Mouse (Mus musculus): ENCODE data around the gene Pkn1.

The Pkn1 gene

DNA sequence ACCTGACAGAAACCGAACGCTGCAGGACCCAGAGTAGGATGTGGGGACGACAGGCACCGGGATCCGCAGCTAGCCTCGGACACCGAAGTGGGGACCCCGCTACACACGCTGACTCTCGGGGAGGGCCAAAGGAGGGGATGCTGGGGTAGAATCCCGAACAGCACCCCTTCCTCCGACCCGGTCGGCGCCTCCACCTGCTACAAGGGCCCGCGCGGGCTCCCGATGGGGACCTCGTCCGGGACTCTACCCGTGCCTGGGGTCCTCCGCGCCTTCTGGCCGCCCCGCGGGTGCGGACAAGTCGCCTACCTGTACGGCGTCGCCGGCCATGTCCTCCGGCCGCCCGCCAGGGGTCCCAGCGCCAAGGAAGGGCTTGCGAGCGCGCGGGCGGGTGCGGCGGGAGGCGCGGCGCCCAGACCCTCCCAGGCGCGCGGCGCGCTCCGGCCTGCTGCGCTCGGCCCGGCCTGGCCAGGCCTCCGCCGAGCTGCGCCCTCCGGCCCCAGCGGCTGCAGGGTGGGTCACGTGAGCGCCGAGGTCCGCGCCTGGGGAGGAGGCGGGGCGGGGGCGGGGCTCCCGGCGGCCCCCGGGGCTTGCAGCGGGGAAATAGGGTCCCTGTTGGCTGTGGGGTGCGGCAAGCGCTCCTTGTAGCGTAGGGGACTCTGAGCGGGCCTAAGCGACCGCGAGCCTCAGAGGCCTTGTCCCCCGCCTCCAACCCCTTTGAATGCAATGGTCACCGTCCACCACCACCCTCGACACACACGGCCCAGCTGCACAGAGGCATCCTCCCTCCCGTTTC is at the start of gene Pkn1:
Gene Pkn1, minus strand, starts transcription at position 519 of the 793 bp plus-strand sequence.
- DNase-seq (ENCODE audit: low read depth, low spot score), result peak; percentile 83
- H3K27me3 ChIP-seq (ENCODE audit: control insufficient read depth, insufficient read depth, low read length, poor library complexity, severe bottlenecking), result no peaks in the 10 kb centered on the region
- no peaks in the 10 kb centered on the region for H3K36me3 ChIP-seq (ENCODE audit: control insufficient read depth, insufficient read depth, low read length, poor library complexity, severe bottlenecking)

DNA sequence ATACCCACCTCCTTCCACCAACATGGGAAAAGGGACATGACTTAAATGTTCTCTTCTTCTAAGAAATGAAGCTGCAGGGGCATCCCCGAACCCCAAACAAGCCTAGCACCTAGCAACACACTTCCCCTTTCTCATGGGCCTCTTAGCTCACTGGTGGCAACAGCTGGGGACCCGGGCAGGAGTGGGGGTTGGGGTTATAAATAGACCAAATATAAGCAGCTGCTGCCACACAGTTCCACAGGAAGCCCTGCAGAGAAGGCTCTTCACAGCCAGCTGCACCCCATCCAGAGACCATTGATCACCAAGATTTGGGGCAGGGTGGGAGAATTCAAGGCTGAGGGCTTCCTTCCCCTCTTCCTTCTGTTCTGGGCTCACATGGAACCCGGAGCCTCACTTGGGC is 49.7 kb upstream of the Pkn1 start:
- H3K36me3 ChIP-seq (ENCODE audit: control insufficient read depth, insufficient read depth, low read length, poor library complexity, severe bottlenecking), result no peaks in the 10 kb centered on the region
- peak; percentile 98 for DNase-seq (ENCODE audit: low read depth, low spot score)

DNA sequence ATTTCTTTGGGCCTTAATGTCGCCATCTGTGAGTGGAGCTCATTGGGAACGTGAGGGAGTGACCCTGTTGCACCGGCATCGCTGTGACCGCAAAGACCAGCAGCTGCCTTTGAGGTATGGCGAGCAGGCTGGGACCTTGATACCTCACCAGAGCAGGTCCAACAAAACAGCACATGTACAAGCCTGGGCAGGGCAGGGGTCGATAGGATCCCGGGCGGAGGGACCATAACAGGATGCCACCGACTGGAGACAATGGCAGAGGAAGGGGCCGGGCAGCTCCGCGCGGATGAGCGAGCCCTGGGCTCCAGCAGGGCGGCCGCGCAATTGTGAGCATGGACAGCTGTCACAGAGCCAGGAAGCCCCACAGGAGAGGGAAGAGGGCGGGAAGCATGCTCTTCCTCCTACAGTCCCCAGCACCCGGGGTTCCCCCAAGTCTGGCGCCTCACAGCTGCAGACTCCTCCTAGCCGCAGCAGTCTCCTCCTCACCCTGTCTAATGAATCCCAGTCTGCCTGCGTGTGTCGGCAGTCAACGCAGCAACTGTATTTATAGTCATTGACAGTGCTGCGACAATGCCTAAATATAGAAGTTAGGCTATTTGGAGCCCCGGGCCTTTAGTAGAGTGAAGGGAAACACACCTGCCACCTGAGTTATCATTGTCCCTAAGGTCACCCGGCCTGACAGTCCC is 48.8 kb upstream of the Pkn1 start:
- no peaks in the 10 kb centered on the region for H3K36me3 ChIP-seq (ENCODE audit: control insufficient read depth, insufficient read depth, low read length, poor library complexity, severe bottlenecking)
- peak; percentile 93 for DNase-seq (ENCODE audit: low read depth, low spot score)

More for the DNA sequence above, 49.7 kb upstream of the Pkn1 start:
- no peaks in the 10 kb centered on the region for H3K27me3 ChIP-seq (ENCODE audit: control insufficient read depth, insufficient read depth, low read length, poor library complexity, severe bottlenecking)

DNA sequence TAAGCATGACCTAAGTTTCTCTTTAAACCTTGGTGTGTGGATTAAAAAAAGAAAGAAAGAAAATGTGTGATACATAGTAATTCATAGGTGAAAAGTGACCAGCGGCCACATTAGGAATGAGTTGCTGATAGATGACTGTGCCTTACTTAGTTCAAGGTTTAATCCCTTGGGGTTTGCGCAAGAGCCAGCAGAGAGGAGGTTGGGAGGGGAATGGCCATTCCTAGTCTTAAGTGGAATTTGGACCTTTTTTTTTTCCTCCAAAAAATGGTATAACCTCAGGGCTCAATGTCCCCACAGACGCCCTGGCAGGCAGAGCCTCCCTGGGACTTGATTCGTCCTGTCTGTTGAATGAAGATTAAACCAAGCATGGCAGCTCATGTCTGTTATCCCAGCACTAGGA is 45.1 kb upstream of the Pkn1 start:
- H3K36me3 ChIP-seq (ENCODE audit: control insufficient read depth, insufficient read depth, low read length, poor library complexity, severe bottlenecking), result no peaks in the 10 kb centered on the region
- peak; percentile 3 for DNase-seq (ENCODE audit: low read depth, low spot score)
- no peaks in the 10 kb centered on the region for H3K27me3 ChIP-seq (ENCODE audit: control insufficient read depth, insufficient read depth, low read length, poor library complexity, severe bottlenecking)

More for the DNA sequence above, 48.8 kb upstream of the Pkn1 start:
- no peaks in the 10 kb centered on the region for H3K27me3 ChIP-seq (ENCODE audit: control insufficient read depth, insufficient read depth, low read length, poor library complexity, severe bottlenecking)

DNA sequence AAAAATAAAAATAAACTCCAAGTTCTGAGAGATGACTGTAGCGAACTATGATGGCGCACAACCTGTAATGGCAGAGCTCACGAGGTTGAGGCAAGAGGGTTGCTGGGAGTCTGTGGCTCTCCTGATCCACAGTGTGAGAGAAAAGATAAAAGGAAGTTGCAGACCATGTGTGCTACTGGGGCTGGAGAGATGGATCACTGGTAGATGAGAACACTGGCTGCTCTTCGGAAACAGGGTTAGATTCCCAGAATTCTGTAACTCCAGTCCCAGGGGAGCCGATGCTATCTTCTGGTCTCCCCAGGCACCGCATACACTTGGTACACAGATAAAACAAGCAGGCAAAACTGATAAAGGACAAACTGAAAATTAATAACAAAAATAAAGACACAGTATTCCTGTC is 44.0 kb upstream of the Pkn1 start:
- no peaks in the 10 kb centered on the region for H3K36me3 ChIP-seq (ENCODE audit: control insufficient read depth, insufficient read depth, low read length, poor library complexity, severe bottlenecking)
- H3K27me3 ChIP-seq (ENCODE audit: control insufficient read depth, insufficient read depth, low read length, poor library complexity, severe bottlenecking), result no peaks in the 10 kb centered on the region
- DNase-seq (ENCODE audit: low read depth, low spot score), result no peak

DNA sequence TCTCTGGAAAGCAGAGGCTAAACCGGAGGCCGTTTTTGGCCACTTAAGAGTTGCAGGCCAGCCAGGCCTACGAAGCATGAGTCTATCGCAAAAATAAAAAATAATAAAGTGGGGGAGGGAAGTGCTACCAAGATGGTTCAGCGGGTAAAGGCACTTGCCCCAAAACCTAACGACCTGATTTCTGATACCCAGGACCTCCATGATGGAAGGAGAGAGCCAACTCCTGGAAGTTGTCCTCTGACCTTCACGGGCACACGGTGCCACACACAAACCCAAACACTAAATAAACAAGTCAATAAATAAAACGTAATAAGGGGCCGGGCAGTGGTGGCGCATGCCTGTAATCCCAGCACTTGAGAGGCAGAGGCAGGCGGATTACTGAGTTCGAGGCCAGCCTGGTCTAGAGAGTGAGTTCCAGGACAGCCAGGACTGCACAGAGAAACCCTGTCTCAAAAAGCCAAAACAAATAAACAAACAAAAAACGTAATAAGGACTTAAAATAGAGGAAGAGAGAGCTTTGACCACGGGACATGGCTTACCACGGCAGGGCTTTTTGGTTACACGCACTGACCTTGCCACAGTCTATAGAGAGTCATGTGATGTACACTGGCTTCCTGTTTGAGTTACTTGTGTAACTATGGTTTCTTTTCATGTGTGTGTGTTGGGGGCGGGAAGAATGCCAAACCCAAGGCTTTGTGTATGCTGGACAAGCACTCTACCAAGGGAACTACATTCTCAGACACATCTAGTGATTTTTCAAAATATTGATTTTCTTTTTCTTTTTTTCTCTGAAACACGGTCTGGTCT is 43.1 kb upstream of the Pkn1 start:
- no peaks in the 10 kb centered on the region for H3K36me3 ChIP-seq (ENCODE audit: control insufficient read depth, insufficient read depth, low read length, poor library complexity, severe bottlenecking)
- peak; percentile 95 for DNase-seq (ENCODE audit: low read depth, low spot score)

DNA sequence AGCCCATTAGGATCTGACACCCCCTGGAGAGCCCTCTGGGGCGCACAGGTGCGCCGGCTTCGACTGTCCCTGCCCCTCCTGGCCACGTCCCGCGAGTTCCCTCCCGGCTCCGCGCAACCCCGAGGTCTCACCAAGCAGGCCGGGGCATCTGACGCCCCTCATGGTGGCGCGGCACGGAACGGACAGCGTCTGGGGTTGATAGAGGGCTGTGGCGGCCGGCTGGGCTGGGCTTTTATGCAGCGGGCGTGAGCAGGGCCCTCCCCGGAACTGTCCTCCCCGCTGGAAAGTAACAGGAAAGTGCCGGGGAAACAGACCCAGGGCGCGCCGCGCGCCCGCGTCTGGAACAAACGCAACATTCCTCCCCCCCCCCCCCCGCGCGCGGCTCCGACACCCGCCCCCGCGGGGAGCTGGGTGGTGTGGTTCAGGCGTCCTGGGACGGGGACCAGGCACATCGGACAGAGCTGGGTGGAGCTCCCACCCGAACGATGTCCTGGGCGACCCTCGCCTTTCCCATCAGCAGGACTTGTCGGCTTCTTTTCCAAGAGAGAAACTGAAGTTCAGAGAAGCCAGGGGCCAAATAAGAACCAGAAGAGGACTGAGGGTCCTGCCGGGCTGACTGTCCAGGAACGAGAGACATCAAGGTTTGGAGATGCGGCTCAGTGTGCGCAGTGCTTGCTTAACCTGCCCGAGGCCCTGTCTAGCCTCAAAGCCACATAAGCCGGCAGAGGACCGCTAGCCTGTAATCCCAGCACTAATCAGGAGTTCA is 42.2 kb upstream of the Pkn1 start, which contains the start of gene Adgre5:
Gene Adgre5, minus strand, starts transcription at position 351 of the 766 bp plus-strand sequence.
- peak; percentile 86 for DNase-seq (ENCODE audit: low read depth, low spot score)
- Histone ChIP-seq H3K36me3 (ENCODE audit: control insufficient read depth, insufficient read depth, low read length, poor library complexity, severe bottlenecking) (0 out of 2 replicates have a peak, but pooled peaks cover 1% of the 10 kb centered on the region), H3K27me3 (ENCODE audit: control insufficient read depth, insufficient read depth, low read length, poor library complexity, severe bottlenecking) (no peaks in the 10 kb centered on the region)

More for the DNA sequence above, 43.1 kb upstream of the Pkn1 start:
- no peaks in the 10 kb centered on the region for H3K27me3 ChIP-seq (ENCODE audit: control insufficient read depth, insufficient read depth, low read length, poor library complexity, severe bottlenecking)

DNA sequence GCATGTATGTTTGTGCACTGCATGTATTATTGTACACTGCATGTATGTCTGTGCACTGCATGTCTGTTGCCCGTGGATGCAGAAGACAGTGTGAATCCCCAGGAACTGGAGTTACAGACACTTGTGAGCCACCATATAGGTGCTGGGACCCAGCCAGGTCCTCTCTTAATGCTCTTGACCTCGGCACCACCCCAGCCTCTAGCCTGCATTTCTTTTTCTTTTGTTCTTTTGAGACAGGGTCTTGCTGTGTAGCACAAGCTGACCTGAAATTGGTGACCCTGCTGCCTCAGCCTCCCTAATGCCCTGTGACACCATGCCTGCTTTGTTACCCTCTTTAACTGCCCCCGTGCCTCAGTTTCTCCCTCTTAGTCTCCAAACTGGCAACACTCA is 41.6 kb upstream of the Pkn1 start:
- 0 out of 2 replicates have a peak, but pooled peaks cover 3% of the 10 kb centered on the region for H3K36me3 ChIP-seq (ENCODE audit: control insufficient read depth, insufficient read depth, low read length, poor library complexity, severe bottlenecking)
- DNase-seq (ENCODE audit: low read depth, low spot score), result no peak
- H3K27me3 ChIP-seq (ENCODE audit: control insufficient read depth, insufficient read depth, low read length, poor library complexity, severe bottlenecking), result no peaks in the 10 kb centered on the region

DNA sequence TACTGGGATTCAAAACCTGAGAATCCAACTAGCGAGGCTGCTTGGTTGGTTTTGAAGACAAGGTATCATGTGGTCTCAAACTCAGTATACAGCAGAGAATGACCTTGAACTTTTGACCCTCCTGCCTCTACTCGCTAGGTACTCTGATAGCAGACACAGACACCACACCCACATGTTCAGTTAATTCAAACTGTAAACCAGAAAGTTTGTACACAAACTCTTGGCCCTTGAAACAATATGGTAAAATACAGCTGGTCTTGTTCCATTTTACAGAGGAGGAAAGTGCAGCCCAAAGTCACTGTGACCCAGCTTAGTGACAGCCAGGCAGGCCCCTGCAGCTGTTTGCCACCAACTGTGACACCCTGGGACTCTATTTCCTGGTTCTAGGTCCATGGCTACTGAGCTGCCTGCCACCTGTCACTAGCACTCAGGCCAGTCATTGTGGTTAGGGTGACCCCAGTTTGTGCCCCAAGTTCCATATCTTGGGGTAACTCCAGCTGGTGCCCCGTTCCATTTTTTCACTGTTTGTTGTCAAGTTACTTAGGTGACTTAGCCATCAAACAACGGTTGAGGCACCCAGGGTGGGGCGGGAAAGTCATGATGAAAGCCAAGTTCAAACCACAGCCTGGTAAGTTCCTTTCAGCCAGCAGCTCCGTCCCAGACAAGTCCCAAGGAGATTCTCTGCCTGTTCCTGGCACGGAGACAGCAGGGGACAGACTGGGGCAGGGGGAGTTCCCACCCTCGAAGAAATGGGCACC is 40.9 kb upstream of the Pkn1 start:
- H3K27me3 ChIP-seq (ENCODE audit: control insufficient read depth, insufficient read depth, low read length, poor library complexity, severe bottlenecking), result no peaks in the 10 kb centered on the region
- DNase-seq (ENCODE audit: low read depth, low spot score), result peak; percentile 89
- peaks cover 3% of the 10 kb centered on the region; the same call in 1 of the 2 replicates for H3K36me3 ChIP-seq (ENCODE audit: control insufficient read depth, insufficient read depth, low read length, poor library complexity, severe bottlenecking)

DNA sequence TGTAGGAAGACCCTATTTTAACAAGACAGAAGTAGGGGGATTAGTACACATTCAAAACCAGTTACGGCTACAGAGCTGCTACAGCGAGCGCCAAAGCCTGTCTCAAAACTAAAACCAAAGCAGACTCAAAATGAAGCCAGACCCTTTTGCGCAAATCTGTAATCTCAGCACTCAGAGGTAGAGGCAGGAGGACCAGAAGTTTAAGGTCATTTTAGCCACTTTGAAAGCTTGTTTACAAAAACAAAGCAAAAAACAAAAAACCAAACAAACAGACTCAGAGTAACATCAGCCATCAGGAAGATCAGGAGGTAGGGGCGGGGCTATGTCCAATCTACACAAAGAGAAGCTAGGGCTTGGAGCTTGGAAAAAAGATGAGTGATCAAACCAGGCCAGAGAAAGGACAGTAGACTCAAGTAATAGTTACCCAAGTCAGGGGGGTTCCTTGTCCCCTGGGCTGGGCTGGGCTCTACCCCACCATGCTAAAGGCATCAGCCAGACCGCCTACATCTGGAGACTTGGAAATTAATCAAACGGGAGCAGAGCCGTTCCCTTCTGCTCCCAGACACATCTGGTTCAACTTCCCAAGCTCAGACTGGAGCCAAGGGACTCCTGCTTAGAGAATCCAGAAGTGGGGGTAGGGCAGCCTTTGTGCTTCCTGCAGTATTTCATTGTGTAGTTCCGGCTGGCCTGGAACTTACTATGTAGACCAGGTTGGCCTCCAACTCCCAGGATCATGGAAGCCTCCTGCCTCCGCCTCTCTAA is 40.2 kb upstream of the Pkn1 start:
- DNase-seq (ENCODE audit: low read depth, low spot score), result peak; percentile 46
- Histone ChIP-seq H3K36me3 (ENCODE audit: control insufficient read depth, insufficient read depth, low read length, poor library complexity, severe bottlenecking) (peaks cover 4% of the 10 kb centered on the region; the same call in 1 of the 2 replicates), H3K27me3 (ENCODE audit: control insufficient read depth, insufficient read depth, low read length, poor library complexity, severe bottlenecking) (no peaks in the 10 kb centered on the region)

DNA sequence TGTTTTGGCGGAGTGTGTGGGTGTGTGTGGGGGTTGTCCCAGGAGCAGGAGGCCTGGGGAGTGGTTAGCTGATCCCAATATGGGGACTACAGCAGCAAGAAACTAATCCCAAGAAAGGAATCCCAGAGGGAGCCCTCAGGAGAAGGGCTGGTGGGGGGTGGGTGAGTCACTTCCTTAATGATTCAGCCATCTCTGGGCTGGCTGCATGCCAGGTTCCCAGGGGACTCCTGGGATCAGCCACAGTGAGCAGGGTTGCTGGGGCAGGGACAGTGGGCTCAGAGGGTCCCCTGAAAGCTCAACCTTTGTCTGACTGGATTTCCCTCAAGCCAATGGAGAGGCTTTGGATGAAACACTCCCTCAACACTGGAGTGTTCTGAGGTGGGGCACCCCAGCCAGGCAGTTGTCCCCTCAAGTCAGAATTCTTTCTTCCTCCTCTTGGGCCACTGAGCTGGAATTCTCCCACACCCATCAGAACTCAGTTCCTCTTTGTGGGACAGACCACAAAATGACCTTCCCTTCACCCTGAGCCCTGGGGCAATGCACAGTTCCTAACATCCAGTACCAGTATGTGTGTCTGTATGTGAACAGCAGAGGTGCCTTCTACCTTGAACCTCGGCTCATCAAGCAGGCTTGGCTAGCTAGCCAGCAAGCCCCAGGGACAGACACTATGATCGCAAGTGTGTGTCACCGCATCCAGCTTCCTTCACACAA is 39.0 kb upstream of the Pkn1 start:
- no peaks in the 10 kb centered on the region for H3K27me3 ChIP-seq (ENCODE audit: control insufficient read depth, insufficient read depth, low read length, poor library complexity, severe bottlenecking)
- peak; percentile 89 for DNase-seq (ENCODE audit: low read depth, low spot score)
- H3K36me3 ChIP-seq (ENCODE audit: control insufficient read depth, insufficient read depth, low read length, poor library complexity, severe bottlenecking), result peaks cover 5% of the 10 kb centered on the region; the same call in 1 of the 2 replicates

DNA sequence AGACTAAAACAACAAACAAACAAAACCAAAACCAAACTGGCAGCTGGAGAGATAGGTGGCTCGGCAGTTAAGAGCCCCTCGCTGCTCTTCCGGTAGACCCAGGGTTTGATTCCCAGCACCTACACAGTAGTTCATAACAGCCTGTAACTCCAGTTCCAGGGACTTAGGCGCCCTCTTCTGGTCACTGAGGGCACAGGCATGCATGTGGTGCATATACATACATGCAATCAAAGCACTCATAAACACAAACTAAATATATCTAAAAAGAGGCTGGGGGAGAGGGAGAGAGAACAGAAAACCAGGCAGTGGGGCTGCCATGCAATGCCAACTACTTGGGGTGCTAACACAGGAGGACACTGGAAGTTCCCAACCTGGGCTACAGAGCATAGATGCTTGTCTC is 38.4 kb upstream of the Pkn1 start:
- peak; percentile 66 for DNase-seq (ENCODE audit: low read depth, low spot score)
- Histone ChIP-seq H3K36me3 (ENCODE audit: control insufficient read depth, insufficient read depth, low read length, poor library complexity, severe bottlenecking) (peaks cover 7% of the 10 kb centered on the region), H3K27me3 (ENCODE audit: control insufficient read depth, insufficient read depth, low read length, poor library complexity, severe bottlenecking) (no peaks in the 10 kb centered on the region)
